In the genomic region with DNA sequence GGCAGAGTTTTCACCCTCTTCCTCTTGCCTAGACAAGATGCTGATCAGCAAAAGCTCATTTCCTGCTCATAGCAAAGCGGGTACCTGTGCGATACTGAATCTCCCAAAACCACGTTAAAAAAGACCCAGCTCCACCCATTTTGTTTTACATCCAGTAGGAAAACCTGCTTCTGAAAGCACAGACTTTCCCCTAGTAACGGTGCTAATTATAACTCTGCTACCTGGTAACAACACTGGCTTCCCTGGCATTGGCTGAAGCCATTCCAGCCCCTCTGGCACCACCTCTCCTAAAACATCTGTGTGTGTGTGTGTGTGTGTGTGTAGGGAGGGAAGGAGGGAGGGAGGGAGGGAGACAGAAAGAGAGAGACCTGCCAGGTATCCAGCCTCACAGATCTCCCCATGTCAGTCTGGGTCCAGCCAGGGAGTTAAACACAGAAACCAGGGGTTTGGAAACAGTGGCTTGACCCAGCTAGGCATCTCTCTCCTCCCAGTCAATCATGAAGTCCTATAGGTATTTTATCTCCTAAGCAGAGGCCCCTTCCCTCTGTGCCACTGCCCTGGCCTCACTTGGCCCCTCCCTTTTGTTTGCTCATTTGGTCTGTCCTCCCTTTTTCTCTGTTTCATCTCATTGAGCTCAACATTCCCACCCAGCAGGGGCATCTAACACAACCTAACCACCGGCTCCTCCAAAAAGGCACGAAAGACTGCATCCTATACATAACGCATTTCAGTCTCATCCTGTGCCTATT, we compare ENCODE assay signal across 7 mouse cellular contexts.
DNase-seq lines count a peak whose midpoint lies in the region; ATAC-seq and TF ChIP-seq lines count a peak whose summit lies in the region.

No protein-coding gene starts in this region.

- peaks cover 3% of the 10 kb centered on the region; the same call in 1 of the 2 replicates for H3K4me1 ChIP-seq in kidney, adult 2 months (ENCODE audit: control insufficient read depth, insufficient read depth, low read length)
- H3K4me1 ChIP-seq in stomach, embryonic 15.5 days: 0 out of 2 replicates have a peak, but pooled peaks cover 4% of the 10 kb centered on the region

- TF ChIP-seq CTCF in kidney, adult 2 months (conservative IDR thresholded peaks at IDR 0.05; ENCODE audit: insufficient read depth, insufficient read length, low read depth, low read length): no peak

- no peaks in the 10 kb centered on the region for H3K36me3 ChIP-seq in kidney, adult 2 months (ENCODE audit: control insufficient read depth, insufficient read depth, low read length)
- no peaks in the 10 kb centered on the region for H3K36me3 ChIP-seq in stomach, embryonic 15.5 days

- H3K27ac ChIP-seq in kidney, adult 2 months (ENCODE audit: insufficient read depth, low read depth, low read length): peak overlapping the region; percentile 72; the same call in 1 of the 2 replicates
- H3K27ac ChIP-seq in stomach, embryonic 15.5 days: peak overlapping the region; percentile 49; the same call in 1 of the 2 replicates

- no peak for TF ChIP-seq POLR2A in kidney, adult 2 months (IDR thresholded peaks at IDR 0.05; ENCODE audit: low read depth, low read length)

- 27% methylated on average over 7 of the region's 7 CpGs for WGBS in kidney, adult 2 months
- 23% methylated on average over 7 of the region's 7 CpGs for WGBS in stomach, embryonic 15.5 days

- no peaks in the 10 kb centered on the region for H3K27me3 ChIP-seq in kidney, adult 2 months (replicated peaks; ENCODE audit: control insufficient read depth, insufficient read depth, low read length)
- H3K27me3 ChIP-seq in stomach, embryonic 15.5 days (replicated peaks): no peaks in the 10 kb centered on the region

- H3K9ac ChIP-seq in stomach, embryonic 15.5 days: no peak overlapping the region

- H3K4me2 ChIP-seq in stomach, embryonic 15.5 days: no peak overlapping the region

- ATAC-seq in stomach, embryonic 15.5 days (ENCODE audit: insufficient read depth, low FRiP score, low read depth): peak; percentile 86

- no peak overlapping the region for H3K4me3 ChIP-seq in kidney, adult 2 months (ENCODE audit: insufficient read depth, low read depth, low read length)
- no peak overlapping the region for H3K4me3 ChIP-seq in stomach, embryonic 15.5 days (replicated peaks)

- H3K9me3 ChIP-seq in stomach, embryonic 15.5 days: no peaks in the 10 kb centered on the region

- peak; percentile 66 for DNase-seq in kidney, adult 2 months
- no peak for DNase-seq in kidney, postnatal 4 days
- peak; percentile 93 for DNase-seq in brain, adult 2 months (ENCODE audit: low read depth, low spot score)
- DNase-seq in forelimb bud, embryonic 11.5 days (ENCODE audit: low read depth, low spot score): peak; percentile 33
- peak; percentile 23 for DNase-seq in kidney, postnatal 10 days
- DNase-seq in ovary, postnatal 10 days (ENCODE audit: low spot score): no peak

Comparison
In these comparisons a context has a peak if more than half of its experiments do, and no peak if none do; other contexts are left out.
1. DNase-seq: peak in kidney, adult 2 months (single experiment), brain, adult 2 months (single experiment), forelimb bud, embryonic 11.5 days (single experiment) and kidney, postnatal 10 days (single experiment); none in kidney, postnatal 4 days (0 of 2) and ovary, postnatal 10 days (single experiment).